Mouse (Mus musculus) G1E (cell line): ENCODE results near the gene B4galt5. TPM values are rescaled to one million over a fixed set of nuclear protein-coding genes. Genes with fewer than 3 reads are reported as not detected.

Experiments
- ATAC-seq: 2 replicates; pipeline ENCODE4 v1.8.0; 2016; ENCODE audit warnings: mild to moderate bottlenecking; ENCODE audit not compliant: insufficient number of reproducible peaks, poor library complexity, low FRiP score, severe bottlenecking; ENCODE audit errors: extremely low read depth
- DNase-seq: peaks from one replicate; pipeline ENCODE4 v3.0.0; 2012; ENCODE audit warnings: low spot score
- H3K27me3 ChIP-seq: 2 replicates; pipeline ENCODE4 v1.6.1; 2012; ENCODE audit warnings: mild to moderate bottlenecking, low read length, inconsistent platforms; ENCODE audit not compliant: insufficient read depth
- H3K36me3 ChIP-seq: replicated peaks from 2 replicates; pipeline ENCODE3; 2012; ENCODE audit warnings: mild to moderate bottlenecking, inconsistent platforms
- H3K4me1 ChIP-seq: 2 replicates; pipeline ENCODE4 v1.6.1; 2012; ENCODE audit warnings: low read depth, low read length, inconsistent platforms, mixed read lengths; ENCODE audit not compliant: insufficient read depth
- H3K4me3 ChIP-seq: 2 replicates; pipeline ENCODE4 v1.5.1; 2012; ENCODE audit warnings: low read depth, mild to moderate bottlenecking, inconsistent platforms, low read length, moderate library complexity, mixed read lengths
- H3K9me3 ChIP-seq: replicated peaks from 2 replicates; pipeline ENCODE4 v1.6.1; 2012; ENCODE audit warnings: inconsistent platforms
- CTCF ChIP-seq: IDR thresholded peaks from 2 replicates; pipeline ENCODE4 v1.5.1; 2012; ENCODE audit warnings: low read depth, low read length, inconsistent platforms, mixed read lengths
- GATA1 ChIP-seq: IDR thresholded peaks from 2 replicates; pipeline ENCODE4 v1.6.1; 2012; ENCODE audit warnings: borderline replicate concordance, low read length, inconsistent platforms, mixed read lengths
- GATA2 ChIP-seq: IDR thresholded peaks from 2 replicates; pipeline ENCODE4 v1.6.1; 2012; ENCODE audit warnings: low read depth, low read length, inconsistent platforms, borderline replicate concordance
- POLR2AphosphoS5 ChIP-seq: IDR thresholded peaks from 2 replicates; pipeline ENCODE4 v1.6.1; 2012; ENCODE audit warnings: low read depth, low read length, inconsistent platforms; ENCODE audit not compliant: insufficient replicate concordance
- TAL1 ChIP-seq: conservative IDR thresholded peaks from 2 replicates; pipeline ENCODE4 v1.6.1; 2012; ENCODE audit warnings: low read depth, low read length, inconsistent platforms, mixed read lengths
- polyA plus RNA-seq: library from polyadenylated mRNA; stranded (reverse); fragments of >175 nt; gene quantifications from 2 replicates; pipeline ENCODE4 v1.2.3, GENCODE M21; 2012
- total RNA-seq, 2 experiments: library from RNA; stranded (forward) in 1 of 2; stranded (reverse) in 1 of 2; fragments of 200-1000 nt in 1 of 2; fragments of >200 nt in 1 of 2; fragmentation: Nextera tagmentation in 1 of 2; gene quantifications; 2 replicates each; pipeline ENCODE4 v1.2.3; 2014 to 2017

B4galt5 gene
- total and polyA plus RNA-seq, 3 experiments, result 0.23 to 0.61 (median 0.44) TPM

DNA sequence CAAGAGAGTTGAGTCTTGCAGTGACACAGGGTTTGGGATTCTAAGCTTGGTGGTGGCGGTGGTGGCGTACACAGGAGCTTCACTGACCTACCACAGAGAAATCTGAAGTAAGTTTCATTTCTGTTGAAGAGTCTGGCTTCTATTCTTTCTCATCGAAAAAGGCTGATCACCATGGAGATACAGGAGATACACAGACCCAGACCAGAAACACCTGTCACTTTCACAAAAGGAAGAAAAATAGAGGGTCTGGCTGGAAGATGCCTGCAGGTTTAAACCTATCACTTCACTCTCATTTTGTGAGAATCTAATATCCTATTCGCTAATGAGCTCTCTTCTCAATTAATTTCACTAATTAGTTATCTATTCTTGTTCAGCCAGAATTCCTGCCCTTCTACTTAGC, 1.6 kb downstream of the B4galt5 start:
- peaks cover 6% of the 10 kb centered on the region; the same call in 1 of the 2 replicates for H3K4me1 ChIP-seq
- DNase-seq (no peak), ATAC-seq (no peak)
- TF ChIP-seq GATA1, result no peak
- TF ChIP-seq GATA2, result no peak
- TF ChIP-seq TAL1, result no peak
- TF ChIP-seq POLR2AphosphoS5, result no peak
- TF ChIP-seq CTCF, result no peak
- H3K9me3 ChIP-seq, result peaks cover 12% of the 10 kb centered on the region
- H3K36me3 ChIP-seq, result no peaks in the 10 kb centered on the region
- H3K27me3 ChIP-seq, result peaks cover 42% of the 10 kb centered on the region
- H3K4me3 ChIP-seq, result no peak overlapping the region

DNA sequence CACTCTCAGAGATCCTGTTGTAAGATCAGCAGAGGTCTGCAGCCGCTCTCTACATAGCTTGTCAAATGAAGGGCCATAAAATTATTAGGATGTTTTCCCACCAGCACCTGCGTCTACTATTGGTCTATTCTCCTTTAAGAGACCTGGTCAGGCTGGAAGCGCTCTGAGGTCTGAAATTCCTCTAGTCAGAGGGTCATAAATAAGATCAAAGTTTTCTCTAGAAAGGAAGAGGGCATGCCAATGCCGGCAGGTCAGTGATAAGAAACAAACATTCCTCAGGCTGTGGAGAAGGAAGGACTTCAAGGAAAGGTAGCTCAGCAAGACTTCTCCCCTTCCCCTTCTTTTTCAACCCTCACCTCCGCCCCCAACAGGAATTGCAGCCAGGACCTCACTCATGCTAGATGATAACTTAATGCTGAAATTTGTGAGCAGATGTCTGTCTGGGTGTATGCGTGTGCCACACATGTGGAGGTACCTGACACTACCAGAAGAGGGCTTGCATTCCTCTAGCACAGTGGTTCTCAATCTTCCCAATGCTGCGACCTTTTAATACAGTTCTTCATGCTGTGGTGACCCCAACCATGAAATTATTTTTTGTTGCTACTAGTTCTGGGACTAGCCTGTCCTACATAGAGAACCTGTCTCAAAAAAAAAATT, 3.3 kb downstream of the B4galt5 start:
- peaks cover 6% of the 10 kb centered on the region; the same call in 1 of the 2 replicates for H3K4me1 ChIP-seq

DNA sequence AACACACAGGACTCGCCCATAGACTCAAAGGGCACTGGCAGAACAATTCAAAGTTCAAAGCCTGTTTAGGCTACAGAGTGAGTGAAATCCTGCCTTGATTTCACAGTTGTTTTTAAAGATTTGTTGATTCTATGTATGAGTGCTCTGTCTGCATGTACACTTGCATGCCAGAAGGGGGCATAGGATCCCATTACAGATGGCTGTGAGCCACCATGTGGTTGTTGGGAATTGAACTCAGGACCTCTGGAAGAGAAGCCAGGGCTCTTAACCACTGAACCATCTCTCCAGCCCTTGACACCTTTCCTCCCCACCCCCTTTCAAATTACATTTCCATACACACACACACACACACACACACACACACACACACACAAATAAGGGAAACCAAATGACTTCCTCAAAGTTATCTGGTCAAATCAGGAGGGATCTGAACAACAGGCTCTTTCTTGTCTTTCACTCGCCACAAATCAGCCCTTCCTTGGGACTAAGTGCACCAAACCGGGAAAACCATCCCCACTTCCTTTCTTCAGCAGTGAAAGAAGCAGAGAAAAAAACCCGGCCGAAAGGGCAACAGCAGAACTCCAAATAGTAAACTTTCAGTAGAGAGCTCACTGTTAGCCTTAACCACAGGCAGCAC, 4.0 kb downstream of the B4galt5 start:
- Histone ChIP-seq H3K4me3 (no peak overlapping the region), H3K9me3 (peaks cover 12% of the 10 kb centered on the region), H3K36me3 (no peaks in the 10 kb centered on the region), H3K27me3 (peaks cover 36% of the 10 kb centered on the region), H3K4me1 (peaks cover 6% of the 10 kb centered on the region; the same call in 1 of the 2 replicates)
- no peak for DNase-seq
- no peak for TF ChIP-seq POLR2AphosphoS5
- ATAC-seq, result no peak

More for the DNA sequence above, 3.3 kb downstream of the B4galt5 start:
- Histone ChIP-seq H3K9me3 (peaks cover 12% of the 10 kb centered on the region), H3K4me3 (no peak overlapping the region), H3K36me3 (no peaks in the 10 kb centered on the region), H3K27me3 (peaks cover 40% of the 10 kb centered on the region)
- TF ChIP-seq POLR2AphosphoS5 (no peak), TAL1 (no peak), GATA1 (no peak), GATA2 (no peak), CTCF (no peak)
- DNase-seq (no peak), ATAC-seq (no peak)

DNA sequence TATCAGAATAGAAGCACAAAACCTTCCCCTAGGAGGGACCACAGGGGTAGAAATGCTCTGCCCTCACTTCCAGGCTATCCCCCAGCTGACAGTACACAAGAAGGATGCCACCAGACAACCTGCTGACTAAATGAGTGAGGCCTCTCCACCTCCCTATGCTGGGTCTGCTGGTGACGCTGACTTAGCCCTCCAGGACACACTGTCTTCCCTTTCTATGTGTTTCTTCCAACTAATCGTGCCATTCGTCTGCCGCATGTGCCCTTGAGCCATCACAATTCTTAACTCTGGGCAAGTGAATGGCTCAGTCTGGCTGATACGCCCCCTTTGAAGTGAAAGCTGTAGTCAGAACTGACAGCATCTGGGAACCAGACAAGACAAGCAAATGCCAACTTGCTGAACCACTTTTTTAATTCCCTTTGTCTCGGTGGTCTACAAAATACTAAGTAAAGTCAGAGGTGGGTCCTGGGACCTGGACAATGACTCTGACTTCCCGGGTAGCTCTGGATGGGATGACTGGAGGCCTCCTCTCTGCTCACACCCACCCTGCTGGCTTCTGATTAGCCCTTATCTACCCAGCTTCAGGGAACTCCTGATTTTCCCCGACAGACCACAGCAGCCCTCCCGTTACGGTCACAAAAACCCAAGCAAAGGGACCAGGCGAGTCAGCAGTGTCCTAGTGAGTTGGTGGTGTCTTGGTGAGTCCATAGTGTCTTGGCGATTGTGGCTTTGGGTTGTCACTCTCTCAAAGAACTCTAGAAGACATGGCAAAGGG, 5.4 kb downstream of the B4galt5 start:
- peaks cover 27% of the 10 kb centered on the region for H3K27me3 ChIP-seq
- no peak for DNase-seq
- peaks cover 4% of the 10 kb centered on the region for H3K9me3 ChIP-seq
- TF ChIP-seq POLR2AphosphoS5 (no peak), GATA2 (no peak), TAL1 (no peak), CTCF (no peak), GATA1 (no peak)
- peaks cover 4% of the 10 kb centered on the region; the same call in 1 of the 2 replicates for H3K4me1 ChIP-seq
- ATAC-seq, result no peak
- no peaks in the 10 kb centered on the region for H3K36me3 ChIP-seq
- no peak overlapping the region for H3K4me3 ChIP-seq

DNA sequence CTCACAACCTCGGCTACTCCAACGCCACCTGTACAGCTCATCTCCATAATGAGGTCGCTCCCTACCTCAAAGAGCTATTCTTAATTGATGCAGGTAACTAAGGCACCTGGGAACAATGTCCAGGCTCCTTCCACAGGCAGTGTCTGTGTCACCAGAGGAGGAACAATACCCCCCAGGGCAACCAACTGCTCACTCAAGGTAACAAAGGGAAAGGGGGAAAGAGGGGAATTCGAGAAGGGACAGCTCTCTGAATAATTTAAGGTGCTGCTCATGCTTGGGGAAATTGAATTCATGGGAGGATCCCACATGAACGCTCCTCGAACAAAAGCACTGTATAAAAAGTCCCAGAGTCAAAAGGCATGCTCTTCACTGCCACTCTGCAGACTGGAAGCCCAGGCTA, 6.1 kb downstream of the B4galt5 start:
- Histone ChIP-seq H3K36me3 (no peaks in the 10 kb centered on the region), H3K4me3 (no peak overlapping the region), H3K27me3 (peaks cover 21% of the 10 kb centered on the region), H3K9me3 (no peaks in the 10 kb centered on the region), H3K4me1 (peaks cover 4% of the 10 kb centered on the region; the same call in 1 of the 2 replicates)
- ATAC-seq (no peak), DNase-seq (no peak)
- TF ChIP-seq GATA2 (no peak), POLR2AphosphoS5 (no peak), TAL1 (no peak)

DNA sequence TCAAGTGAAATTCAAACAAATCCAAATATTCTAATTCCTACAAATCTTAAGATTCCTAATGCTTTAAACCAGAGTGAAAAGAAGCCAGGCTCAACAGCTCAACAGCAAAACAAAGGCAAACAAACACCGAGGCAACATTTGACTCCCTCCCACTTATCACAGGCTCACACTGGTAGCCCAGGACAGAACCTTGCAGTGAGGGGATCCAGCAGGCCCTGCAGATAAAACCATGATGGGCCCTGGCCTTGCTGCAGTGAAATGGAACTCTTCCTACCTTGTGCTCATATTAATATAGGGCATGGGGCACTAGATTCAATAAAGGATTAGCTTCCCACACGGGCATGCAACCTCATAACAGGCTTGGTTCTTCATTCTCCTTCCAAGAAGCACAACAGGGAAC, 11.4 kb downstream of the B4galt5 start:
- Histone ChIP-seq H3K27me3 (peaks cover 12% of the 10 kb centered on the region), H3K9me3 (no peaks in the 10 kb centered on the region), H3K4me1 (no peaks in the 10 kb centered on the region), H3K4me3 (no peak overlapping the region), H3K36me3 (no peaks in the 10 kb centered on the region)
- DNase-seq, result no peak
- ATAC-seq, result no peak
- TF ChIP-seq POLR2AphosphoS5, result no peak
- no peak for TF ChIP-seq CTCF
- TF ChIP-seq GATA1, result no peak
- no peak for TF ChIP-seq TAL1
- no peak for TF ChIP-seq GATA2
